Mouse (Mus musculus) left cerebral cortex, postnatal 4 days (tissue): Measurements from ENCODE around the gene Slc22a2. TPM values are rescaled to one million over a fixed set of nuclear protein-coding genes. Genes with fewer than 3 reads are reported as not detected.
"Not testable (repeated sequence)": the region's sequence is repeated elsewhere in the genome, so short reads cannot be mapped to it uniquely, and the experiment has no call there.

Experiments
- DNase-seq: peaks from one replicate; pipeline ENCODE4 v3.0.0-alpha.2; 2022
- intact Hi-C: fragments of 180-260 bp; cut with DNase I; formaldehyde crosslinking; loops from one replicate; pipeline ENCODE4 v1.15.1; 2025
- total RNA-seq, 2 experiments: library from RNA; stranded (reverse); gene quantifications; 2 replicates each; pipeline ENCODE4 v1.2.3; 2021

Gene Slc22a2
- 1 to 10 TPM in 1 of 2 experiments, under 1 TPM in 1; 0.89 to 1.2 TPM for total RNA-seq

GRCm38 (mm10) chr17:12583991-12584390 lies at the start of gene Slc22a2:
Slc22a2 (plus strand) TSS chr17:12584132.
- intact Hi-C loops: no loop called here
- DNase-seq: no peak

GRCm38 (mm10) chr17:12534353-12535145 lies 49.4 kb upstream of the Slc22a2 start:
- peak; percentile 76 for DNase-seq
- intact Hi-C loops: loop anchor here (10.0 kb wide), 1 partner anchor 120 kb away; no protein-coding TSS in a partner anchor

GRCm38 (mm10) chr17:12562215-12562614 lies 21.7 kb upstream of the Slc22a2 start:
- intact Hi-C loops: no loop called here

GRCm38 (mm10) chr17:12564481-12565000 lies 19.4 kb upstream of the Slc22a2 start:
- intact Hi-C loops, DNase-seq: not testable (repeated sequence)

More at GRCm38 (mm10) chr17:12562215-12562614, 21.7 kb upstream of the Slc22a2 start:
- DNase-seq: no peak

- no peak for DNase-seq
- intact Hi-C loops: no loop called here
Measured at GRCm38 (mm10) chr17:12565443-12565842, 18.5 kb upstream of the Slc22a2 start.

GRCm38 (mm10) chr17:12571316-12571715 lies 12.6 kb upstream of the Slc22a2 start:
- no peak for DNase-seq
- intact Hi-C loops: no loop called here

- no peak for DNase-seq
- intact Hi-C loops: no loop called here
Measured at GRCm38 (mm10) chr17:12571924-12572463, 11.9 kb upstream of the Slc22a2 start.

- intact Hi-C loops: no loop called here
- DNase-seq: peak; percentile 6
Measured at GRCm38 (mm10) chr17:12575391-12575790, 8.5 kb upstream of the Slc22a2 start.

- intact Hi-C loops: no loop called here
- no peak for DNase-seq
Measured at GRCm38 (mm10) chr17:12577096-12577495, 6.8 kb upstream of the Slc22a2 start.

- intact Hi-C loops: no loop called here
- peak; percentile 7 for DNase-seq
Measured at GRCm38 (mm10) chr17:12585366-12585765, 1.4 kb downstream of the Slc22a2 start.

- intact Hi-C loops: no loop called here
- DNase-seq: no peak
Measured at GRCm38 (mm10) chr17:12586966-12587365, 3.0 kb downstream of the Slc22a2 start.

- peak; percentile 85 for DNase-seq
- intact Hi-C loops: no loop called here
Measured at GRCm38 (mm10) chr17:12588801-12589247, 4.9 kb downstream of the Slc22a2 start.

GRCm38 (mm10) chr17:12590911-12591625 lies 7.1 kb downstream of the Slc22a2 start:
- DNase-seq: no peak
- intact Hi-C loops: no loop called here

GRCm38 (mm10) chr17:12595846-12596515 lies 12.0 kb downstream of the Slc22a2 start:
- intact Hi-C loops: no loop called here
- peak; percentile 70 for DNase-seq

GRCm38 (mm10) chr17:12606634-12607033 lies 22.7 kb downstream of the Slc22a2 start:
- intact Hi-C loops: no loop called here
- no peak for DNase-seq

- intact Hi-C loops: no loop called here
- no peak for DNase-seq
Measured at GRCm38 (mm10) chr17:12607202-12607601, 23.3 kb downstream of the Slc22a2 start.

- intact Hi-C loops: no loop called here
Measured at GRCm38 (mm10) chr17:12614511-12615385, 30.8 kb downstream of the Slc22a2 start.

GRCm38 (mm10) chr17:12615429-12615828 lies 31.5 kb downstream of the Slc22a2 start:
- intact Hi-C loops: no loop called here
- no peak for DNase-seq

More at GRCm38 (mm10) chr17:12614511-12615385, 30.8 kb downstream of the Slc22a2 start:
- DNase-seq: no peak

GRCm38 (mm10) chr17:12619641-12620040 lies 35.7 kb downstream of the Slc22a2 start:
- DNase-seq: no peak
- intact Hi-C loops: no loop called here

- no peak for DNase-seq
- intact Hi-C loops: no loop called here
Measured at GRCm38 (mm10) chr17:12627983-12628382, 44.1 kb downstream of the Slc22a2 start.
